Comparison of ENCODE assay signal across 8 mouse cellular contexts in genomic region chrX:142314307-142315024, GRCm38 (mm10). TPM values are rescaled to one million over a fixed set of nuclear protein-coding genes. Genes with fewer than 3 reads are reported as not detected.
A peak's percentile ranks its signal among the peaks of the same experiment; 100 is the strongest.
DNase-seq lines count a peak whose midpoint lies in the region; ATAC-seq and TF ChIP-seq lines count a peak whose summit lies in the region.

No protein-coding gene starts in this region.

- no peak overlapping the region for H3K4me3 ChIP-seq in liver, postnatal 0 days (ENCODE audit: low read depth, low read length)

- no peak for ATAC-seq in liver, postnatal 0 days

- no peaks in the 10 kb centered on the region for H3K9me3 ChIP-seq in liver, postnatal 0 days (ENCODE audit: low read length)

- peak; percentile 46 to 61 for DNase-seq in B cell, adult 2 months
- peak; percentile 56 for DNase-seq in adrenal gland, adult 2 months
- DNase-seq in embryo, embryonic 10.5 days (ENCODE audit: low spot score) = peak; percentile 84
- peak; percentile 49 to 56 for DNase-seq in gastrocnemius, postnatal 4 days (ENCODE audit: low spot score in 2 of 2)
- DNase-seq in kidney, postnatal 36 days = peak; percentile 64 to 78
- peak; percentile 63 for DNase-seq in liver, postnatal 0 days
- DNase-seq in ovary, postnatal 10 days (ENCODE audit: low spot score) = peak; percentile 33
- DNase-seq in urinary bladder, adult 18-20 months (ENCODE audit: low spot score in 2 of 2) = peak; percentile 15 to 22

- no peaks in the 10 kb centered on the region for H3K27me3 ChIP-seq in liver, postnatal 0 days (ENCODE audit: insufficient read depth, low read length)

- 51% methylated on average over 11 of the region's 11 CpGs for WGBS in liver, postnatal 0 days (ENCODE audit: insufficient replicate concordance)

- TF ChIP-seq EP300 in liver, postnatal 0 days (IDR thresholded peaks at IDR 0.05; ENCODE audit: low read depth) = no peak

- TF ChIP-seq CTCF in liver, postnatal 0 days (IDR thresholded peaks at IDR 0.05; ENCODE audit: low read depth) = peak; percentile 77

- H3K27ac ChIP-seq in liver, postnatal 0 days (ENCODE audit: low read depth) = no peak overlapping the region

- no peak overlapping the region for H3K9ac ChIP-seq in liver, postnatal 0 days (replicated peaks)

- H3K4me2 ChIP-seq in liver, postnatal 0 days (ENCODE audit: low read depth, low read length) = no peak overlapping the region

- H3K4me1 ChIP-seq in liver, postnatal 0 days (ENCODE audit: insufficient read depth) = no peaks in the 10 kb centered on the region

- H3K36me3 ChIP-seq in liver, postnatal 0 days (replicated peaks; ENCODE audit: insufficient read depth, low read length) = no peaks in the 10 kb centered on the region

RNA-seq across cellular contexts. Expression of gene Kcne1l, which starts 8.4 kb away (rescaled TPM):
- total RNA-seq in adrenal gland, adult 2 months (2021) = not detected
- 0.40 and 0.75 TPM in 2 replicates for polyA plus RNA-seq in adrenal gland, adult 2 months (2012; rRNA removed)
- 100 to 1,000 TPM; 220 to 229 TPM for total RNA-seq in gastrocnemius, postnatal 4 days (2021)
- 0.45 and 0.49 TPM in 2 replicates for polyA plus RNA-seq in liver, postnatal 0 days (2015; fragmentation: Nextera tagmentation; extraction: Ambion mirVana)

Comparison
In these comparisons a context has a peak if more than half of its experiments do, and no peak if none do; other contexts are left out.
1. DNase-seq: peak in every context shown above with its lines; median percentile 84 in embryo, embryonic 10.5 days; 71 in kidney, postnatal 36 days; 63 in liver, postnatal 0 days; 56 in adrenal gland, adult 2 months; 54 in B cell, adult 2 months; 52 in gastrocnemius, postnatal 4 days; 33 in ovary, postnatal 10 days; 18 in urinary bladder, adult 18-20 months.
2. RNA of gene Kcne1l, which starts 8.4 kb away (total RNA-seq): 220 to 229 TPM in gastrocnemius, postnatal 4 days; not detected in adrenal gland, adult 2 months; every median in the first group is over 100 times any median in the second.